Mouse (Mus musculus) testis, adult 2 months (tissue): Measurements from ENCODE around the gene Sv2c.

Experiments used
- CTCF ChIP-seq: fragments of 200-500 bp; IDR thresholded peaks from 2 replicates; pipeline ENCODE4 v1.5.1; 2012; ENCODE audit warnings: low read depth, mild to moderate bottlenecking, inconsistent platforms, low read length, moderate library complexity; ENCODE audit not compliant: control insufficient read depth, insufficient read depth, insufficient replicate concordance
- POLR2A ChIP-seq: fragments of 200-500 bp; IDR thresholded peaks from 2 replicates; pipeline ENCODE4 v1.6.1; 2012; ENCODE audit warnings: low read depth, mild to moderate bottlenecking, inconsistent platforms, low read length, moderate library complexity; ENCODE audit not compliant: control insufficient read depth

DNA sequence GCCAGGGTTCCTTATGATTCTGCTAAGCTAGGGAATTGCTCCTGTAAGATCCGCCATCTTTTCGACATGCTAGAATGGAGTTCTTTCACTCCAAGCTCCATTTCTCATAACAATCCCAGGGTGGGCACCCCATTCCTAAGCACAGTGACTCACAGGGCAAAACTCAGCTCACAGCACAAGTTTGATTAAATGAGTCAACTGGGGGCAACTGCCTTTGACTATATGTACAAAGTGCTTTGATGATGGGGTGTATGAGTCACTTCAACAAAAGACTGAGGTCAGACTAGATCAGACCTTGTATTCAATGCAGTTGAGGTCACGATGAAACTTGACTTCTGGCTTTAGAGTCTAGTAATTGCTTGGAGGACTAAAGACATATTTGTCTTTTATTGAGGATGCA, 116.9 kb downstream of the Sv2c start:
- TF ChIP-seq CTCF (no peak), POLR2A (no peak)
